Mouse (Mus musculus) thymus, postnatal 0 days (tissue): ENCODE measurements at regions not wholly inside any gene's neighbourhood (a gene's known extent, or its start where the extent isn't known, plus 50 kb on each side); places are given as distances from the start of the nearest gene placed in this dataset.

ENCODE experiments used
- DNase-seq: peaks from one replicate; pipeline ENCODE4 v3.0.0-alpha.2; 2015; ENCODE audit warnings: low spot score

GRCm38 (mm10) chr13:29136231-29136630 is 182.7 kb upstream of the Sox4 start:
- DNase-seq: no peak

- DNase-seq: no peak
These were observed 174.0 kb upstream of the Sox4 start for GRCm38 (mm10) chr13:29127499-29127898.

GRCm38 (mm10) chr13:29123477-29123876 is 170.0 kb upstream of the Sox4 start:
- no peak for DNase-seq

GRCm38 (mm10) chr13:29121121-29121520 is 167.6 kb upstream of the Sox4 start:
- no peak for DNase-seq

GRCm38 (mm10) chr13:29119357-29119756 is 165.8 kb upstream of the Sox4 start:
- no peak for DNase-seq

- no peak for DNase-seq
These were observed 161.5 kb upstream of the Sox4 start for GRCm38 (mm10) chr13:29114998-29115495.

- DNase-seq: no peak
These were observed 156.6 kb upstream of the Sox4 start for GRCm38 (mm10) chr13:29110127-29110526.

- DNase-seq: no peak
These were observed 155.7 kb upstream of the Sox4 start for GRCm38 (mm10) chr13:29109064-29109856.

GRCm38 (mm10) chr13:29108214-29108613 is 154.7 kb upstream of the Sox4 start:
- DNase-seq: no peak

- no peak for DNase-seq
These were observed 138.7 kb upstream of the Sox4 start for GRCm38 (mm10) chr13:29092166-29092565.

- no peak for DNase-seq
These were observed 133.3 kb upstream of the Sox4 start for GRCm38 (mm10) chr13:29086854-29087253.

- no peak for DNase-seq
These were observed 127.6 kb upstream of the Sox4 start for GRCm38 (mm10) chr13:29081064-29081463.

GRCm38 (mm10) chr13:29079841-29080240 is 126.3 kb upstream of the Sox4 start:
- DNase-seq: no peak

- no peak for DNase-seq
These were observed 120.1 kb upstream of the Sox4 start for GRCm38 (mm10) chr13:29073630-29074029.

- no peak for DNase-seq
These were observed 110.4 kb upstream of the Sox4 start for GRCm38 (mm10) chr13:29063924-29064323.

- no peak for DNase-seq
These were observed 105.2 kb upstream of the Sox4 start for GRCm38 (mm10) chr13:29058685-29059084.

GRCm38 (mm10) chr13:29049730-29050129 is 96.2 kb upstream of the Sox4 start:
- DNase-seq: no peak

GRCm38 (mm10) chr13:29048990-29049576 is 95.6 kb upstream of the Sox4 start:
- no peak for DNase-seq

- DNase-seq: no peak
These were observed 91.1 kb upstream of the Sox4 start for GRCm38 (mm10) chr13:29044655-29045054.

GRCm38 (mm10) chr13:29040331-29040730 is 86.8 kb upstream of the Sox4 start:
- no peak for DNase-seq

GRCm38 (mm10) chr13:29034904-29035303 is 81.4 kb upstream of the Sox4 start:
- no peak for DNase-seq

GRCm38 (mm10) chr13:29034444-29034843 is 80.9 kb upstream of the Sox4 start:
- peak; percentile 7 for DNase-seq

- DNase-seq: no peak
These were observed 73.6 kb upstream of the Sox4 start for GRCm38 (mm10) chr13:29027146-29027545.
